Mouse (Mus musculus) CD8-positive naive resting alpha-beta T cell, adult 2 months (primary cell): ENCODE measurements around the gene 4930402F06Rik.
A peak's percentile ranks its signal among the peaks of the same experiment; 100 is the strongest.

Source experiments
- DNase-seq, 2 experiments: peaks; one replicate each; pipeline ENCODE4 v3.0.0; 2022; ENCODE audit warnings: low read depth in 2 of 2, low spot score in 2 of 2

The 4930402F06Rik gene

DNA sequence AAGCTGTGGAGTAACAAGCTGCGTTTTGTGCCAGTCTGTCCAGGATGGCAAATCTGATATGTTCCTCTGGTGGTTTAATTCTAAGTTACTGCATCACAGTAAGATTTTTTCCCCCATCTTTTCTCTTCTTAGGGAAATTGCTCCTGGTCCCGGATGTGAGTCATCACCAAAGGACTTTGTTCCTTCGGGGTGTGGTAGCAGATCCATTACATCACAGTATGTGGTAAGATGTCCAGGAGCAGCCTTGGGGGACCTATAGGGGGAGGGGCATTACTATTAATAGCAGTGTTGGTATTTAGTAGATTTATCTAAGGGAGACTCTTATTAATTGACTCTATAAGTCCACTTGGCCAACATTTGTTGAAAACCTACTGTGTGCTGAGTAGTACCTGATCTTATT is 54.4 kb downstream of the 4930402F06Rik start:
- no peak for DNase-seq

DNA sequence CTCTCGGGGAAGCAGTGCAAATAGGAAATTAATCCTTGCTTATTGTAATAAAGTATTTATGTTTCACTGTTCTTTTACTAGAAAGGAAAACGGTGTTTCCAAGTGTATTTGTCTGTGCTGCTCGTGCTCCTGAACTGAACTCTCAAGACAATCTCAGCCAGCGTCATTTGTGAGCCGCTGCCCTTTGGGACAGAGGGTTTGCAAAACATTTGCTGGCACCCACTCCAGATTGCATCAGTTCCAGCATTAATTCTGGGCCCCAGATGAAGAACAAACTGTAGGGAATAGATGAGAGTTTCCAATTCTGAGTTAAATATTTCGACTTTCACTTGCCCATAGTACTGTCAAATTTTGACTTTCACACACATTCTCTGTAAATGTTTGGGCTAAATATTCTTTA is 58.3 kb downstream of the 4930402F06Rik start:
- DNase-seq, result no peak

DNA sequence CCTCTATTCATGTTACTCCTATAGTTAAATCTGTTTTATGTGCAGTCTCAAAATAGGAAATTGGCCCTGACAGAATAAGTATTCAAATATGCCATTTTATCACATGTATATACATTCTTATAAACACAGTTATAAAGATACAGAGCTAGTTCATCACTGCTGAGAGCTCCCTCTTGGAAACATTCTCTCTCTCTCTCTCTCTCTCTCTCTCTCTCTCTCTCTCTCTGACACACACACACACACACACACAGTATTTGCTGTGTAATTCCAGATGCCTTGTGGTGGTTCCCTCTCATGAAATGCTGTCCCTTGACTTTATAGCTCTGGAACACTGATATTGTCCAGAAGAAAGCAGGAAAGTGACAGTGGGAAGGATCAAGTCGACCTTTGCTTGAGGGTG is 58.9 kb downstream of the 4930402F06Rik start:
- no peak for DNase-seq

DNA sequence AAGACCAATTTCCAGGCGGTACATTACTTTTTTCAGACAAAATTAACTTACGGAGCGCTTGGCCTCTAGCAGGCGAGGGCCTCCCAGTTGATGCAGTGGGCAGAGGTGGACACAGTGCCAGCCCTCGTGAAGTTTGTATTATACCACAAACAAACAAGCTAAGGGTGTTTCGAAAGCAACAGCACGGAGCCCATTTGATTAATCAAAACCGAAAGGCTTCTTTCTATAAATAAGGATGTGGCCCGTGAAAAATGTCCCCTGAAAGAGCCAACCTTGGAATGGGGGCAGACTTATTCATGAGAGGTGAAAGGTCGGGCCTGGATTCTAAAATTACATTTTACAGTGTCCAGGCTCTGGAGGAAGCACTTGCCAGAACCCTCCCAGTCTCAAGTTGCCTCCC is 59.6 kb downstream of the 4930402F06Rik start:
- DNase-seq, result no peak

DNA sequence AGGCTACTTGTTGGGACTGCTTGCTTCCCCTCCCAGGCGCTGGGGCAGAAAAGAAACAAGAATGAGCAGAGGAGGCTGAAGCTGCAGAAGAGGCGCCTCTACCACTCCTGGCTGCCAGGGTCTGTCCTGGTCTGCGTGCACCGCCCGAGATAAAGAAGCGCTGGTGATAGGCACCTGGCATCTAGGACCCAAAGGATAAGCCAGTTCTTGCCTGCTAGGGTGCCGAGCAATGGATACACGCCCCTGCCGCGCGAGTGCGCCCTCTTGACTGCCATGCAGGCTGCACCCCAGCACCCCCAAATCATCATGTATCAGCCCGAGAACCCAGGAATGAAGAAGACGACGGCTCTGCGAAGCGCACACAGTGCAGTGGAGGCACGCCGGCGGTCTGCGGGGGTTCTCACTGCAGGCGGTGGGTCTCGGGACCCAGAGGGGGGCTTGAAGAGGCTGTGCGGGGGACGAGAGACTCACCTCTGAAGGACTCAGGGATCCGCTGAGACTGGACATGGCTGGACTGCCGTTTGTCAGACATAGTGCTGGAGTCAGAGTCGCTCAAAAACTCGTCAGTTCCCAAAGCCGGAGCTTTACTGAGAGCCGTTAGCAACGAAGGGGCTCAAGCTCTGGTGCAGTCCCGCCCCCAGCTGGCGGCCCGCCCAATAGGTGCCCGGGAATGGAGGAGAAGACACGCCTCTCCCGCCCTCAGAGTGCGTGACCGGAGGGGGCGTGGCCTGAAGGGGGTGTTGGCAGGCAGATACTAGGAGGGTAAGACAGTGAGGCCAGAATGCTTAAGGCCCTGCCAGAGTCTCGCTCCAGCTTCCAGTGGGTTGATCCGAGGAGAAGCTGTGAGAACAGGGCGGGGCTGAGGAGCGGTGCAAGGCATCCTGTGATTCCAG is 60.3 kb downstream of the 4930402F06Rik start, which contains the start of gene Stom:
Gene Stom, minus strand, starts transcription at position 589 of the 893 bp plus-strand sequence.
- peak; percentile 91 to 97 for DNase-seq

DNA sequence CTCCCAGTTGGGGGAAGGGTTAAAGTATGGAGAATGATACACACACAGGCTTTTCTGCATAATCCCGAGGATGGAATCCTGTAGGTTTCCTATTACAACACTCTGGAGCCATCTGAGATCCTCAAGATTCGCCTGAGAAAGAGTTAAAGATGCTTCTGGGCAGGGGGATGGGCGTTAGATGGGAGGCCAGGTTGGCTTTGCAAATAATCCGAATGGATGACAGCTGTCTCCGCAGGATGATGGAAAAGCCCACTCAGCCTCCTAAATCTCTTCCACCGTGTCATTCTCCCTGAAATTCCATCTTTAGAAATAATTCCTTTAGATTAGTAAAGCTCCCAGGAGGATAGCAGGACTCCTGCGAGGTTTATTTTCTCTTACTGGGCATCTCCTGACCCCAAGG is 61.4 kb downstream of the 4930402F06Rik start:
- DNase-seq, result no peak

DNA sequence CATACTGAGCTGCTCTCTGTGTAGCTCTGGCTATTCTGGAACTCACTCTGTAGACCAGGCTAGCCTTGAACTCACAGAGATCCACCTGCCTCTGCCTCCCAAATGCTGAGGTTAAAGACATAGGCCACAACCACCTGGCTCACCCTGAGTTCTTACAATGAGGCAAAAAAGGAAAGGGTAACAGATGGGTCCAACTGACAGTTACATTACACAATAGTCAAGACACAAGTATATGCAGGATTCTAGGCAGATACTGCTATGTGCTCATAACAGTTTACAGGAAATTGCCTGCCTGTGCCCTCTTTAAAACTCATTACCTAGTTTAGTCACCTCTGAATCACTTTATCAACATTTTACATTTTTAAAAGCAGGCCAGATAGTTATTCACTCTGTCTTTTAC is 63.3 kb downstream of the 4930402F06Rik start:
- no peak for DNase-seq

DNA sequence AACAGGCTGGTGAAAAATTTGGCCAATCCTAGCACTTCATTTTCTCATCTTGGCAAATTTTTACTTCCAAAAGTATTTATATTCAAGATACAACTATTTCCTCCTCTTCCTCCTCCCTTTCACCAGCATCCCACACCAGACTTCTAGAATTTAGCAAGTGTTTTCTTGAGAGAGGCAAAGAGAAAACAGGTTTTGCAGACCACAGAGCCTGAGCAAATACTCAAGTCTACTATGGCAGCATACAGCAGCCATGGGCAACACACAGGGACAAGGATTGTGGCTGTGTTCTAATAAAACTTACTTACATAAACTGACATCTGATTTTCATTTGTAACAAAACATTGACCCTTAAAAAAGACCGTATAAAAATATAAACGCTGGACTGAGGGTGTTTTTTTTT is 65.8 kb downstream of the 4930402F06Rik start:
- DNase-seq, result no peak

DNA sequence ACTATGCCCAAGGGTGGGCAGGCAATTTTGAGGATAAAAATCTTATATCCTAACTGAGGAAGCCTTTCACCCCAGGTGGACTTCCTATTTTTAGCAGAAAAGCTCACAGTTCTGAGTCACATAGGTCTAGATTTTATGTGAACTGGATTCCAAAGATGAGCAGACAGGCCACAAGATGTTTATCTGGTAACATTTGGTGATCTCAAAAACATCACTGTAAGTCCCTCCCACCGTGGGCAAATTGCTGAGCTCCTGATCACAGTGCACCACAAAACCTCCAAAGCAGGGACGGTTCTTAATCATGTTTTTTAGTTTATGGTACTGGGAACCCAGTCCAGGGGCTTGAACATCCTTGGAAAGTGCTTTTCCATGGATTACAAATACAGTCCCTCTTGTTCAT is 67.9 kb downstream of the 4930402F06Rik start:
- DNase-seq, result no peak

DNA sequence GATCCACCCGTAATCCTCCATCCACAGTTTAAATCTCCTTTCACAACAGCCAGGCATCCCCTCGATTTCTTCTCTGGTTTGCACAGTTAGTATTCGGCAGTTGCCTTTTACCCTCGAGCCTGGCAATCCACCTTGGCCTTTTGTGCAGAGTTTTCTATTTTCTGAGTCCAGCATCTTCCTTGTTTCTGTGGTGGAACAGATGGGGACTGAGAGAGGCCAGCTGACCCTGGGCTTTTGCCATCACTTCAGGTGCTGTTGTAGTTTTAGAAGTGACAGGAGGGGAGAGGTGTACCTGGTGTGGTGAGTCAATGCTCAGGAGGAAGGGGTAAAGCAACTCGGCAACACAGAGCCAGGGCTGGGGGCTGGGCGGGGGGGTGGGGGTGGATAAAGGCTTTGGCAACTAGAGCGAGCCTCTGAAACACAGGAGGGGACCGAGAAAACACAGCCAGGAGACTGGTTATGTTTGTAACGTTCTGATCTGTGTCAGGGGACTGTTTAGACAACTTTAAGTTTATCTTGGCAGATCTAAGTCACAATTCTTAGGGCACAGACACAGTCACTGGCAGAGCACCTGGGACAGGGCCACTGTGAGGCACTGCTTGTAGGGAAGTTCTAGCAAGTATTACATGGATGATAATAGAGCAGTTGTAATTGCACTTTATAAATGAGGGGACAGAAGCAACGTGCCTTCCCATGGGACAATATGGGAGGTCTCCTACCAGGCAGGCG is 68.7 kb downstream of the 4930402F06Rik start:
- no peak for DNase-seq

DNA sequence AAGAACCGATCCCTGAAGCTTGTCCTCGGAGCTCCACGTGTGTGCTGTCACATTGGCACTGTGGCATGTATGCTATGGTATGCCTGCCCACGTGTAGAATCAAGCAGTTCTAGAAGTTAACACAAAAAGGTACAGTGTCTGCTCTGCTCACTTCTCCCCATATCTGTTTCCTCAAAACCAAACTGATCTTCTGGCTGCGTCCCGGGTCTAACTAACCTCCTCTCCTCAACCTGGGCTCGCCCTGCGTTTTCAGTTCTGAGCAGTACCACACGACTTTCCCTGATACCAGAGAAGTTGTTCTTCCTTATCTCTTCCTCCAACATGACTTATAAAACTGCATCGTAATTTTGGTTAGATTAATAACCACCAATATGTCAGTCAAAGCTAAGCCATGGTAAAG is 69.4 kb downstream of the 4930402F06Rik start:
- DNase-seq, result no peak

DNA sequence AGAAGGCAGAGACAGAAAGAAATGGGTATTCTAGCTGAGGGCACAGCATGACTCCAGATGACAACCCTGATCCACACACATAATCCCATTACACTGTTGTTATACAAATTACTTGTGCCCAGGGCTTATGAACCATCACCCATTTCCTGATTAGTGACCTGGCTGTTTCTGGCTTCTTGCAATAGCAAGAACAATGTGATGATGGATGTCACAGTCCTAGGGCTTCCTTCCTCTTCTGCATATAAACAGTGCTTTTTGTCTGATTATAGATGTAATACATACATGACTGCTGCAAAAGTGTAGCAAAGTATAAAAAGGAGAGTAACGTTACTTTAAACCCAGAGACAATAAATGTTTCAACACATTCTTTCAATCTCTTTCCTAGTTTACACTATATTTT is 70.0 kb downstream of the 4930402F06Rik start:
- DNase-seq, result no peak

DNA sequence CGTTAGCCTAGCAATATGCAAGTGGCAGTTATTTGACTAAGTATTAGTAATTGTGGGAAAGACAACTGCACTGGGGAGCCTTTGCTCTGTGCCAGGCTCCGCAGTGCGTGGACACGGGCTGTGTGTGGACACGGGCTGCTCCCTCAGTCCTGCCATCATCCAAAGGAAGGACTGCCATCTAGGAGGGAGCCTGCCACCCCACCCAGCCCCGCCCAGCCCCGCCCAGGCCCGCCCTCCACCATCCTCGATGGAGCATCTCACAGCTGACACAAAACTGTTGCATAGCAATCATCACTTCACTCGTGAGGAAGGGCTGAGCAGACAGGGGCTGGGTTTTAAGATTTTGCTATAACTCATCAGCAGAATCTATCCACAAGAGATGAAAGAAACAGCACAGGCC is 71.0 kb downstream of the 4930402F06Rik start:
- no peak for DNase-seq
